Mouse (Mus musculus) lung, postnatal 4 days (tissue): ENCODE measurements at regions not wholly inside any gene's neighbourhood (a gene's known extent, or its start where the extent isn't known, plus 50 kb on each side); places are given as distances from the start of the nearest gene placed in this dataset.
A peak's percentile ranks its signal among the peaks of the same experiment; 100 is the strongest.
"Not testable (repeated sequence)": the region's sequence is repeated elsewhere in the genome, so short reads cannot be mapped to it uniquely, and the experiment has no call there.

Experiments
- DNase-seq, 2 experiments: peaks; one replicate each; pipeline ENCODE4 v3.0.0; 2021

DNA sequence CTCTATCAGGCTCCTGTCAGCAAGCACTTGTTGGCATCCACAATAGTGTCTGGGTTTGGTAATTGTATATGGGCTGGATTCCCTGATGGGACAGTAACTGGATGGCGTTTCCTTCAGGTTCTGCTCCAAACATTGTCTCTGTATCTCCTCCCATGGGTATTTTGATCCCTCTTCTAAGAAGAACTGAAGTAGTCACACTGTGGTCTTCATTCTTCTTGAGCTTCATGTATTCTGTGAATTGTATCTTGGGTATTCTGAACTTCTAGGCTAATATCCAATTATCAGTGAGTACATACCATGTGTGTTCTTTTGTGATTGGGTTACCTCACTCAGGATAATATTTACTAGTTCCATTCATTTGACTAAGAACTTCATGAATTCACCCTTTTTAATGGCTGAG lies 119.2 kb upstream of the Gm21119 start:
- not testable (repeated sequence) for DNase-seq

DNA sequence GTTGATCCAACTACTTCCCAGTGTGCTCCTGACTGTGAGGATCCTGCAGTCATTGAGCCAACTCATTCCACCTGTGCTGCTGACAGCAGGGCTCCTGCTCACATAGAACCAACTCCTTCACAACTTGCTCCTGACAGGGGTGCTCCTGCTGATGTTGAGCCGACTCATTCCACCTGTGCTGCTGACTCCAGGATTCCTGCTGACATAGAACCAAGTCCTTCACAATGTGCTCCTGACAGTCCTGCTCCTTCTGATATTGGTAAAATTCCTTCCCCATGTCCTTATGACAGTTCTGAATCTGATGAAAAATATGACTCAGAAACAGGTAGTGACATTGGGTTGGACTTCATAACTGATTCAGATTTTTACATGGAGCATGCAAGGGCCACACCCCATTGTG lies 100.8 kb upstream of the Gm21119 start:
- peak in 1 of 2 experiments; percentile 20 for DNase-seq

DNA sequence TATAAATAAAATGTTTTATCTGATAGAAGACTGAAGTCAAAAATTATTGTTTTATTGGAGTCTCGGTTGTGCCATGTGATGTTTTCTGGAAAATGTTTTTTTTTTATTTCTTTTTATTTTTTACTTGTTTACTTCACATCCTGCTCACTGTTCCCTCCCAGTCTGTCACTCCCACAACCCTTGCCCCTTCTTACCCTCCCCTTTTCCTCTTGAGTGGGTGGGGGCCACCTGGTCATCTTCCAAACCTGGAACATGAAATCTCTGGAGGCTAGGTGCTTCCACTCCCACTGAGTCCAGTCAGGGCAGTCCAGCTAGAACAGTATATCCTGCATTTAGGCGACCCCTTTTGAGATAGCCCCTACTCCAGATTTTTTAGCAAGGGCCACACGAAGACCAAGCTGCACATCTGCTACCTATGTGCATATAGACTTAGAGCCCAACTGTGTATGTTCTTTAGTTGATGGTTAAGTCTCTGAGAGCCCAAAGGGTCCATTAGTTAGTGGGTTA lies 98.3 kb upstream of the Gm21119 start:
- DNase-seq, result not testable (repeated sequence)

DNA sequence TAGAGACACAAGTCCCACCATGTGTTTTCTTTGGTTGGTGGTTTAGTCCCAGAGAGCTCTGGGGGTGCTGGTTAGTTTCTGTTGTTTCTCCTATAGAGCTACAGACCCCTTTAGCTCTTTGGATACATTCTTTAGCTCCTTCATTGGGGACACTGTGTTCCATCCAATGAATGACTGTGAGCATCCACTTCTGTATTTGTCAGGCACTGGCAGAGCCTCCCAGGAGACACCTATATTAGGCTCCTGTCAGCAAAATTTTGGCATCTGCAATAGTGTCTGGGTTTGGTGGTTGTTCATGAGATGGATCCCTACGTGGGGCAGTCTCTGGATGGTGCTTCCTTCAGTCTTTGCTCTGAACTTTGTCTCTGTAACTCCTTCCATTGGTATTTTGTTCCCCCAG lies 97.2 kb upstream of the Gm21119 start:
- not testable (repeated sequence) for DNase-seq

DNA sequence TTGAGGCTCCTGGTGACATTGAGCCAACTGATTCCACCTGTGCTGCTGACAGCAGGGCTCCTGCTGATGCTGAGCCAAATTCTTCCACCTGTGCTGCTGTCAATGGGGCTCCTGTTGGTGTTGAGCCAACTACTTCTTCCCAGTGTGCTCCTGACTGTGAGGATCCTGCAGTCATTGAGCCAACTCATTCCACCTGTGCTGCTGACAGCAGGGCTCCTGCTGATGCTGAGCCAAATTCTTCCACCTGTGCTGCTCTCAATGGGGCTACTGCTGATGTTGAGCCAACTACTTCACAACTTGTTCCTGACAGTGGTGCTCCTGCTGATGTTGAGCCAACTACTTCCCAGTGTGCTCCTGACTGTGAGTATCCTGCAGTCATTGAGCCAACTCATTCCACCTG lies 90.2 kb upstream of the Gm21119 start:
- peak in 1 of 2 experiments; percentile 21 for DNase-seq

DNA sequence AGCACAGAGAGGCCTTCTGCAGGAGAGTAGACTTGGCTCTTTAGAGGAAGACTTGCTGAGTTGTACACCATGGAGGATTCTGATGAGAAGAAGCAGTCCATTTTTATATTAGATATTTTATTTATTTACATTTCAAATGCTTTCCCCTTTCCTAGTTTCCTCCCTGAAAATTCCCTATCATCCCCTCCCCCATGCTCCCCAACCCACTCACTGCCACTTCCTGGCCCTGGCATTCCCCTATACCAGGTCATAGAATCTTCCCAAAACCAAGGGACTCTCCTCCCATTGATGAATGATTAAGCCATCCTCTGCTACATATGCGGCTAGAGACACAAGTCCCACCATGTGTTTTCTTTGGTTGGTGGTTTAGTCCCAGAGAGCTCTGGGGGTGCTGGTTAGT lies 85.7 kb upstream of the Gm21119 start:
- not testable (repeated sequence) for DNase-seq

DNA sequence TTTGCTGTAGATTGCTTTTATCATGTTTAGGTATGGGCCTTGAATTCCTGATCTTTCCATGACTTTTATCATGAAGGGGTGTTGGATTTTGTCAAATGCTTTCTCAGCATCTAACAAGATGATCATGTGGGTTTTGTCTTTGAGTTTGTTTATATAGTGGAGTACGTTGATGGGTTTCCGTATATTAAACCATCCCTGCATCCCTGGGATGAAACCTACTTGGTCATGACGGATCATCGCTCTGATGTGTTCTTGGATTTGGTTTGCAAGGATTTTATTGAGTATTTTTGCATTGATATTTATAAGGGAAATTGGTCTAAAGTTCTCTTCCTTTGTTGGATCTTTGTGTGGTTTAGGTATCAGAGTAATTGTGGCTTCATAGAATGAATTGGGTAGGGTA lies 75.7 kb upstream of the Gm21119 start:
- DNase-seq, result not testable (repeated sequence)

DNA sequence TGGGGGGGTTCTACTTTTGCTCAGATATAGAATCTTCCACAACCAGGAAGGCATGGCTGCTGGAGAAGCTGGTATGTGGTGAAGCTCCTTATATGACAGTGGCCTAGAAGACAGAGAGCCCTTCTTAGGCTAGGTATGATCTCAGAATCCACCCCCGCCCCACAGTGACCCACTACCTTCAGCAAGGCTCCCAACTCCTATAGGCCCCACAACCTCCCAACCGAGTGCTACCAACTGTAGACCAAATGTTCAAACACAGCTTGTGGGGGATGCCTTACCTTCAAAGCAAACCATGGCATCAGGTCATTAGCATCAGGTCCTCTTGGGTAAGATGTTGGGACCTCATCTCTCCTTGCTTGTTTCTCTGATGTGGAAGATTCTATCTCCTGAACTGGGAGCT lies 70.6 kb upstream of the Gm21119 start:
- DNase-seq, result peak; percentile 7 to 20

DNA sequence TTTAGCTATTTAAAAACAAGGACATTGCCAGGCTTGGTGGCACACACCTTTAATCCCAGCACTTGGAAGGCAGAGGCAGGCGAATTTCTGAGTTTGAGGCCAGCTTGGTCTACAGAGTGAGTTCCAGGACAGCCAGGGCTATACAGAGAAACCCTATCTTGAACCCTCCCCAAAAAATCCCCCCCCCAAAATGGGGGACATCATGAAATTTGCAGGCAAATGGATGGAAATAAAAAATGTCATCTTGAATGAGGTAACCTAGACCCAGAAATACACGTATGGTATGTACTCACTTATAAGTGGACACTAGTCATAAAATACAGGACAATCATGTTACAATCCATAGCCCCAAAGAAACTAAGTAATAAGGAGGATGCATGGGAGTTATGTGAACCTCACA lies 69.4 kb upstream of the Gm21119 start:
- DNase-seq, result peak in 1 of 2 experiments; percentile 18

DNA sequence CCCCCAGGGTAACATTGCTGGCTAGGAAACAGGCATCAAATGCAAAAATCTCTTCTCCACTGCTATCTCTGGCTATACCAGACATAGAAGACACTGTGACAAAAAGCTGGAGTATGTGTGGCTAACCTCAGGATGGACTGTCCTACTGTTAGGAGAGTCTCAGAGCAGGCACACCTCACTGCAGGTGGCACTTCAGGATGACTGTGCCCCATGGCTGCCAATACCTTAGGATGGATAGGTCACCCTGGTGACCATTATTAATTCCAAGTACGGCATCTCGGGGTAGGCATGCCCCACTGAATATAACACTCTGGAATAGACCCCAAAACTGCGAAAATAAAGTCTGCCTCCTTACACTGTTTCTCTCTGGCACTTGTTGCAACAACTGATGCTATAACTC lies 68.3 kb upstream of the Gm21119 start:
- not testable (repeated sequence) for DNase-seq

DNA sequence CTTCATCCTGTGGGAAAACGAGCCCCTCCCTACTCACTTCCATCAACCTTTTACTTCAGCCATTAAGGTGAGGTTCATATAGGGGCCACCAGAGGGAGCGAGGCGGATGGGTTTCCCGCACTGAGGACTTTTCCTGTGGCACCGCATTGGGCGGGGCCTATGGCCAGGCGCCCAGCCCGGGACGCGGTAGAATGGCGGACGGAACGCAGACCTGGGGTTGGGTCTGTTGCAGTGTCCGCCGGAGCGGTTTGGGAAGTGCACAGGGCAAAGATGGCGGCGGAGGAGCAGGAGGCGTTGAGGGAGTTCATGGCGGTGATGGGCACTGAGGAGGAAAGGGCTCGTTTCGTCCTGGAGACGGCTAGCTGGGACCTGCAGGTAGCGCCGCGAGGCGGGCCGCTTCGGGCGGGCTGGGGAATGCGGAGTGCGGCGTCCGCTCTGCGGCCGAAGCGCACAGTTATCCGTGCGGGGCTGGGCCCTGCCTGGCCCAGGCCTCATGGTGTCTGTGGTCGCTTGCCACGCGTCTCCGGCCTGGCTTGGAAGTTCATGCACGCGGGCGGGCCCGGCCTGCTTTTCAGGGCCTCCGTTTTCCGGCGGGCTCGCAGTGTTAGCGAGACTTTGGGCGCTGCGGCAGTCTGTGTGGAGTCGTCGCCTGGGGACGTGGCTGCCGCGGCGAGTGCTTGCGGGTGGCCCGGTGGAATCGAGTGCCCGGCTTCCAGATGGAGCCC lies 64.5 kb upstream of the Gm21119 start:
- DNase-seq, result peak; percentile 98

DNA sequence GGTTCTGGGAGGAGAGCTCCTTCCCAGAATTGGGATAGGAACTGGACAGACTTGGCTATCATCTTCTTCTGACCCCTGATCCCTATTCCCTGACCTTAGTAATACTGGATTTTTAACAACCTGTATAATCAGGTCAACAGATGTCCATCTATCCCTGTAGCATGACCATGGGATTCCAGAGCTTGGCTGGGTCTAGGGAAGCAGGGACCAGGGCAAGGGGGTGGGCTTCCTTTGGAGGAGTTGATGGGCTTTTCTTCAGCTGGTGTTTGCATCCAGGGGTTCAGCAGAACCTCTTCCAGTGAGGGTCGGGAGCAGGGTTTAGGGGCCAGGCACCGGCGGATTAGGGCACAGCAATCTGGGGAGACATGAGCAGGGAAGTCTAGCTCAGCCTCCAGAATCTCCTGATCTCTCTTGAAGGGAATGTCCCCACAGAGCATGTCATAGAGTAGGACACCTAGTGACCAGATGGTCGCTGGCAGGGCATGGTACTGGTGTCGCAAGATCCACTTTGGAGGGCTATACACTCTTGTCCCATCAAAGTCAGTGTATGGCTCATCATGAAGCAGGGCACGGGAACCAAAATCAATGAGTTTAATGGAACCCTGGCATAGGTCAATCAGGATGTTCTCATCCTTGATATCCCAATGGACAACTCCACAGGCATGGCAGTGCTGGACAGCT lies 58.1 kb upstream of the Gm21119 start:
- DNase-seq, result not testable (repeated sequence)

DNA sequence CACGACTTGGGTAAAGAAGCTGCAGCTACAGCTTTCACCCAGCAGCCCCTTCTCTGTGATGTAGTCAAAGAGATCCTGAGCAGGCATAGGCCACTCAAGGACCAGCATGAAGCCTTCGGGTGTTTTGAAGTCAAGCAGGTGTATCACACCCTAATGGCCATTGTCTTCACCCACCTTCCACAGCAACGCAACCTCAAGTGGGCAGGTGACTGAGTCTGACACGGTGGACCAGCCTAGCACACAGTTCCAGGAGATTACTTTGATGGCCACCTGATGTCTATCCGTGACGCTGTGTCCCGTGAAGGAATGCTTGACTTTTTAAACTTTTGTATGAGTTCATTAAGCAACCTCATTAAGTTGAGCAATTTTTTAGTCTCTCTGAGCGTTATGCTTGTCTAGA lies 57.5 kb upstream of the Gm21119 start:
- DNase-seq, result peak in 1 of 2 experiments; percentile 19

DNA sequence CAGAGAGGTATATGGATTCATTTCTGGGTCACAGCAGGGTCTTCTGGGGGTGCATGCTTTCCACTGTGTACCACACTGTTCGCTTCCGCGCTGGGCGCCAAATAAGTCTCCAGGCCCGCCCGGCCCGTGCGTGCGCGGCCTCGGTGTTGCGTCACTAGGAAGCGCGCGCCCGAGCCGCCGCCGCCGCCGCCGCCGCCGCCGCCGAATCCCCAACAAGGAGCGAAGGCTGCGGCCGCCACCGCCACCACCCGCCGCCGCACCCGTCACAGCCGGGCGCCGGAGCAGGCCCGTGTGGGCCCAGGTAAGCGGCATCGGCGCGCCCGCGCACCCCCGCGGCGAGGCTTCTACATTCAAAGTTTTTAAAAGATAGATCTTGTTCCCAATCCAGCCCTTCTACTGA lies 57.1 kb upstream of the Gm21119 start:
- DNase-seq, result peak; percentile 51 to 73
